Mouse (Mus musculus) mesoderm, embryonic 11.5 days (tissue): Measurements from ENCODE around the gene Tnnt2.

Source experiments
- DNase-seq: peaks from one replicate; pipeline ENCODE4 v3.0.0-alpha.2; 2012; ENCODE audit warnings: low read depth, low spot score

Tnnt2 gene

GRCm38 (mm10) chr1:135855344-135855687, 19.2 kb downstream of the Tnnt2 start:
- DNase-seq: no peak

GRCm38 (mm10) chr1:135856070-135856469, 19.9 kb downstream of the Tnnt2 start:
- no peak for DNase-seq

- DNase-seq: no peak
Measured at GRCm38 (mm10) chr1:135857137-135857775, 21.1 kb downstream of the Tnnt2 start.

- DNase-seq: no peak
Measured at GRCm38 (mm10) chr1:135858533-135858932, 22.4 kb downstream of the Tnnt2 start.

- no peak for DNase-seq
Measured at GRCm38 (mm10) chr1:135861091-135861490, 24.9 kb downstream of the Tnnt2 start.

GRCm38 (mm10) chr1:135861980-135862552, 25.9 kb downstream of the Tnnt2 start:
- DNase-seq: no peak

GRCm38 (mm10) chr1:135862561-135862960, 26.4 kb downstream of the Tnnt2 start:
- DNase-seq: no peak

- DNase-seq: no peak
Measured at GRCm38 (mm10) chr1:135863786-135864335, 27.7 kb downstream of the Tnnt2 start.

- no peak for DNase-seq
Measured at GRCm38 (mm10) chr1:135864830-135865229, 28.7 kb downstream of the Tnnt2 start.

GRCm38 (mm10) chr1:135865518-135866194, 29.5 kb downstream of the Tnnt2 start:
- peak; percentile 76 for DNase-seq

- no peak for DNase-seq
Measured at GRCm38 (mm10) chr1:135868570-135868969, 32.4 kb downstream of the Tnnt2 start.

GRCm38 (mm10) chr1:135872991-135873390, 36.8 kb downstream of the Tnnt2 start:
- no peak for DNase-seq

GRCm38 (mm10) chr1:135877248-135877647, 41.1 kb downstream of the Tnnt2 start:
- no peak for DNase-seq

- peak; percentile 68 for DNase-seq
Measured at GRCm38 (mm10) chr1:135882385-135883109, 46.4 kb downstream of the Tnnt2 start.

- no peak for DNase-seq
Measured at GRCm38 (mm10) chr1:135889461-135890185, 53.5 kb downstream of the Tnnt2 start.

- DNase-seq: no peak
Measured at GRCm38 (mm10) chr1:135891424-135892216, 55.5 kb downstream of the Tnnt2 start.

- no peak for DNase-seq
Measured at GRCm38 (mm10) chr1:135892233-135892632, 56.1 kb downstream of the Tnnt2 start.

- no peak for DNase-seq
Measured at GRCm38 (mm10) chr1:135892764-135893163, 56.6 kb downstream of the Tnnt2 start.

- DNase-seq: no peak
Measured at GRCm38 (mm10) chr1:135893377-135893776, 57.2 kb downstream of the Tnnt2 start.

GRCm38 (mm10) chr1:135895367-135895766, 59.2 kb downstream of the Tnnt2 start:
- DNase-seq: no peak

GRCm38 (mm10) chr1:135899295-135899694, 63.1 kb downstream of the Tnnt2 start:
- DNase-seq: no peak
